Mouse (Mus musculus): ENCODE results near the gene BC048507. TPM values are rescaled to one million over a fixed set of nuclear protein-coding genes. Genes with fewer than 3 reads are reported as not detected.
A peak's percentile ranks its signal among the peaks of the same experiment; 100 is the strongest.
"Not testable (repeated sequence)": the region's sequence is repeated elsewhere in the genome, so short reads cannot be mapped to it uniquely, and the experiment has no call there.

The BC048507 gene
- not detected in 2 replicates for polyA plus RNA-seq (2015; fragmentation: Nextera tagmentation; extraction: Ambion mirVana)

GRCm38 (mm10) chr13:67863026-67863425, at the start of gene BC048507:
Gene BC048507 (plus strand): TSS chr13:67863326.
- WGBS, result 78% methylated on average over 11 of the region's 11 CpGs

DNA sequence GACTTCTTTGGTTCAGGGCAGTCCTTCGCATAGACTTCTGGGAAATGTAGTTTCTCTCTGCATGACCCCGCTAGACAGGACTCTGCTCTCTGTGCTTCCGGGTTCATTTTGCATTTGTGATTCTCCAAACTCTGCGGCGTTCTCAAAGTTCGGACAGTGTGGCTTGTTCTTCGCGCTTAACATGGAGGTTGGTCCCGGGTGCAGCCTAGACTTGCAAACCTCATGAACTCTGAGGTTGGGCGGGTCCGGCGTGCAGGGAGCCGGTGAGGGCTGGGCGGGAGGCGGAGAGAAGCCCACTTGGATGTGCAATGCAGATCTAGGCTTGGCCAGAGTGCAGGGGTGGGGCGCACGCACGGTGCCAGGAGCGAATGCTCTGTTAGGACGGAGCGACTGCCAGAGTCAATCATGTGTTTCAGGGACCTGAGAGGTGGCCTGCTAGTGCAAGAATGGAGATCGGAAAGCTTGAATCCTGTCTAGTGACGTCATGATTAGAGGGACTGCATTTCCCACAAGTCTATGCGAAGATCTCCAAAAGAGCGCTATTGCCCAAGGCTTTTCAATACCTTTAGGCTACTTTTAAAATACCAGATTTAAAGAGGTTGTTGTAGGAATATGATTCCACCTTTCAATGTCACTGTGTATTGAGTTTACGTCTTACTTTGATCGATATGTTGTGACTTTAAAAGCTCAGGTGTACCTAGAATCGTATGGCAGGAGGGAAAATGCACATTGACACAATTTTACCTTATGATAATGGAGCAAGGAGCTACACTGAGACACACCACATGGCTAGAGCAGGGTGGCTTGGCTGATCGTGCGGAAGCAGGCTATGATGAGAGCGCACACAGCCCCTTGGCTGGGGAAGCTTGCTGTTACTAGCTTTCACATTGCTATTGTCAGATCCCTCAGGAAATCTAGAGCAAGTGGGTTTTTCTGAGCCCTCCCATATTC, 49.1 kb upstream of the BC048507 start, which contains the start of gene Zfp273:
TSS of gene Zfp273 (plus strand) at position 31 of the 951 bp plus-strand sequence.
- peak; percentile 98 for ATAC-seq
- 3% methylated on average over 31 of the region's 31 CpGs for WGBS
- Histone ChIP-seq H3K4me3 (replicated peaks) (peak within 1 kb of the TSS; percentile 85), H3K9ac (peak within 1 kb of the TSS; percentile 70), H3K4me2 (replicated peaks) (peak within 1 kb of the TSS; percentile 72), H3K36me3 (0 out of 2 replicates have a peak, but pooled peaks cover 4% of the 10 kb centered on the region), H3K27me3 (replicated peaks) (no peaks in the 10 kb centered on the region), H3K4me1 (replicated peaks) (no peaks in the 10 kb centered on the region), H3K9me3 (no peaks in the 10 kb centered on the region), H3K27ac (peak within 1 kb of the TSS; percentile 92)

More at GRCm38 (mm10) chr13:67863026-67863425, at the start of gene BC048507:
- Histone ChIP-seq H3K27me3 (replicated peaks) (no peaks in the 10 kb centered on the region), H3K4me1 (replicated peaks) (no peaks in the 10 kb centered on the region), H3K27ac (no peak within 1 kb of the TSS), H3K36me3 (no peaks in the 10 kb centered on the region), H3K4me2 (replicated peaks) (no peak within 1 kb of the TSS), H3K4me3 (replicated peaks) (no peak within 1 kb of the TSS), H3K9me3 (no peaks in the 10 kb centered on the region), H3K9ac (no peak within 1 kb of the TSS)
- ATAC-seq, result no peak

- 0 out of 2 replicates have a peak, but pooled peaks cover 4% of the 10 kb centered on the region for H3K36me3 ChIP-seq
- H3K27ac ChIP-seq, result no peak overlapping the region
- no peak for ATAC-seq
- no peak overlapping the region for H3K4me2 ChIP-seq (replicated peaks)
- H3K9me3 ChIP-seq, result no peaks in the 10 kb centered on the region
- no peaks in the 10 kb centered on the region for H3K4me1 ChIP-seq (replicated peaks)
- H3K27me3 ChIP-seq (replicated peaks), result no peaks in the 10 kb centered on the region
- WGBS, result 65% methylated on average over 1 of the region's 1 CpGs
- H3K4me3 ChIP-seq (replicated peaks), result no peak overlapping the region
- no peak overlapping the region for H3K9ac ChIP-seq
These were observed 44.5 kb upstream of the BC048507 start for GRCm38 (mm10) chr13:67818636-67819035.

- no peaks in the 10 kb centered on the region for H3K27me3 ChIP-seq (replicated peaks)
- H3K27ac ChIP-seq, result no peak within 1 kb of the TSS
- peak within 1 kb of the TSS; percentile 51 for H3K4me3 ChIP-seq (replicated peaks)
- WGBS, result 2% methylated on average over 14 of the region's 14 CpGs
- no peaks in the 10 kb centered on the region for H3K4me1 ChIP-seq (replicated peaks)
- peak within 1 kb of the TSS; percentile 44; the same call in 1 of the 2 replicates for H3K9ac ChIP-seq
- no peaks in the 10 kb centered on the region for H3K9me3 ChIP-seq
- ATAC-seq, result peak; percentile 88
- H3K4me2 ChIP-seq (replicated peaks), result peak within 1 kb of the TSS; percentile 71
- no peaks in the 10 kb centered on the region for H3K36me3 ChIP-seq
These were observed 32.2 kb upstream of the BC048507 start, which contains the start of gene Gm10037 for GRCm38 (mm10) chr13:67830911-67831336. Gene Gm10037 (plus strand): TSS chr13:67831106.

- H3K9ac ChIP-seq; H3K4me3 ChIP-seq (replicated peaks); ATAC-seq; H3K4me1 ChIP-seq (replicated peaks); H3K27me3 ChIP-seq (replicated peaks); H3K27ac ChIP-seq; H3K9me3 ChIP-seq; H3K4me2 ChIP-seq (replicated peaks); H3K36me3 ChIP-seq: not testable (repeated sequence)
These were observed 30.0 kb upstream of the BC048507 start for GRCm38 (mm10) chr13:67833137-67833536.

GRCm38 (mm10) chr13:67843775-67844118, 19.4 kb upstream of the BC048507 start:
- ATAC-seq, result no peak; the same call in 1 of the 2 replicates
- 34% methylated on average over 6 of the region's 6 CpGs for WGBS
- Histone ChIP-seq H3K9me3 (no peaks in the 10 kb centered on the region), H3K4me2 (replicated peaks) (peak overlapping the region; percentile 51), H3K27me3 (replicated peaks) (no peaks in the 10 kb centered on the region), H3K9ac (peak overlapping the region; percentile 36), H3K27ac (no peak overlapping the region), H3K4me1 (replicated peaks) (0 out of 2 replicates have a peak, but pooled peaks cover 3% of the 10 kb centered on the region), H3K4me3 (replicated peaks) (peak overlapping the region; percentile 29), H3K36me3 (no peaks in the 10 kb centered on the region)

- Histone ChIP-seq H3K9ac (peak overlapping the region; percentile 36), H3K9me3 (no peaks in the 10 kb centered on the region), H3K36me3 (no peaks in the 10 kb centered on the region), H3K27me3 (replicated peaks) (no peaks in the 10 kb centered on the region), H3K27ac (no peak overlapping the region), H3K4me1 (replicated peaks) (0 out of 2 replicates have a peak, but pooled peaks cover 3% of the 10 kb centered on the region), H3K4me3 (replicated peaks) (peak overlapping the region; percentile 29), H3K4me2 (replicated peaks) (peak overlapping the region; percentile 51)
- WGBS, result under 1% methylated on average over 14 of the region's 19 CpGs
- ATAC-seq, result peak; percentile 76
These were observed 18.8 kb upstream of the BC048507 start for GRCm38 (mm10) chr13:67844119-67844852.

GRCm38 (mm10) chr13:67844853-67845194, 18.3 kb upstream of the BC048507 start:
- no peaks in the 10 kb centered on the region for H3K36me3 ChIP-seq
- peak overlapping the region; percentile 29 for H3K4me3 ChIP-seq (replicated peaks)
- peak overlapping the region; percentile 51 for H3K4me2 ChIP-seq (replicated peaks)
- ATAC-seq, result peak; percentile 58; the same call in 1 of the 2 replicates
- H3K4me1 ChIP-seq (replicated peaks), result 0 out of 2 replicates have a peak, but pooled peaks cover 3% of the 10 kb centered on the region
- no peak overlapping the region for H3K9ac ChIP-seq
- whole genome bisulfite sequencing, result 27% methylated on average over 8 of the region's 8 CpGs
- no peaks in the 10 kb centered on the region for H3K9me3 ChIP-seq
- H3K27ac ChIP-seq, result no peak overlapping the region
- H3K27me3 ChIP-seq (replicated peaks), result no peaks in the 10 kb centered on the region

GRCm38 (mm10) chr13:67850361-67850760, 12.8 kb upstream of the BC048507 start:
- no peak for ATAC-seq
- no peak overlapping the region for H3K27ac ChIP-seq
- 72% methylated on average over 3 of the region's 3 CpGs for WGBS
- H3K9ac ChIP-seq, result no peak overlapping the region
- no peaks in the 10 kb centered on the region for H3K36me3 ChIP-seq
- no peaks in the 10 kb centered on the region for H3K27me3 ChIP-seq (replicated peaks)
- no peak overlapping the region for H3K4me2 ChIP-seq (replicated peaks)
- no peaks in the 10 kb centered on the region for H3K9me3 ChIP-seq
- no peak overlapping the region for H3K4me3 ChIP-seq (replicated peaks)
- no peaks in the 10 kb centered on the region for H3K4me1 ChIP-seq (replicated peaks)

DNA sequence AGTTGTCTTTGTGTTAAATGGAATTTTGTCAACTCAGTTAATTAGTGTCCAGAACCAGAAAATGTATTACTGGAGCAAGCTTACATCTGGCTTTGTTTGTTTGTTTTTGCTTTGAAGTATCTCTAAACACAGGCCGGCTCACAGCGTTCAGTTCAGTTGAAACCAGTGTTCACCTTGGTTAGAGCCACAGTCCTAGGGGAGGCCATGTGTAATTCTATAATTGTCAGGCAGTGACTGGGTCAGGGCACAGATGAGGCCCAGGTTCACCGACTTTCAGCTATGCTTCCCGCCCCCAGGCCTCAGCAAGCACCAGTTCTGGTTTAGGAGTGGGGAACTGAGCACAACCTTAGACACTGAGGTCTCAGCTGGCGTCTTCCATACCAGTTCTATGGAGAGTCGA, 10.0 kb upstream of the BC048507 start:
- H3K36me3 ChIP-seq, result no peaks in the 10 kb centered on the region
- no peaks in the 10 kb centered on the region for H3K4me1 ChIP-seq (replicated peaks)
- no peak for ATAC-seq
- 67% methylated on average over 6 of the region's 6 CpGs for WGBS
- no peak overlapping the region for H3K4me2 ChIP-seq (replicated peaks)
- no peak overlapping the region for H3K27ac ChIP-seq
- no peaks in the 10 kb centered on the region for H3K27me3 ChIP-seq (replicated peaks)
- H3K4me3 ChIP-seq (replicated peaks), result no peak overlapping the region
- no peak overlapping the region for H3K9ac ChIP-seq
- H3K9me3 ChIP-seq, result no peaks in the 10 kb centered on the region

DNA sequence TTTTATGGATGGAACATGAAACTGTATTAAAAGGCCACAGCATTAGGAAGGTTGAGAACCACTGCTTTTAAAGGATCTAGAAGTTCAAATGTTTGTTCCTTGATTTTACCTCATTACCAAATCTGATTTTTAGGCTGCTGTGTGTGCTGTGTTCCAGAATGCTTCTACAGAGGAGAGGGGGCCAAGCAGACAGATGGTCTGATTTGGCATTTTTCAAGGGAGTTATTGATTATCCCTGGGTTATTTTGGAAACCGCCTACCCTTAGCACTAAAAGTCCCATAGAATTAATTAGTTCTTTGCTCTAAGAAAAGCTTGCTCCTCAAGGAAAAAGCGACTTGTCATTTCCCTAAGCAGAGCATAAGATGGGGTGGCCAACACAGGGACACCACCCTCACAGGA, 9.1 kb upstream of the BC048507 start:
- no peaks in the 10 kb centered on the region for H3K9me3 ChIP-seq
- no peaks in the 10 kb centered on the region for H3K36me3 ChIP-seq
- 90% methylated on average over 2 of the region's 2 CpGs for WGBS

DNA sequence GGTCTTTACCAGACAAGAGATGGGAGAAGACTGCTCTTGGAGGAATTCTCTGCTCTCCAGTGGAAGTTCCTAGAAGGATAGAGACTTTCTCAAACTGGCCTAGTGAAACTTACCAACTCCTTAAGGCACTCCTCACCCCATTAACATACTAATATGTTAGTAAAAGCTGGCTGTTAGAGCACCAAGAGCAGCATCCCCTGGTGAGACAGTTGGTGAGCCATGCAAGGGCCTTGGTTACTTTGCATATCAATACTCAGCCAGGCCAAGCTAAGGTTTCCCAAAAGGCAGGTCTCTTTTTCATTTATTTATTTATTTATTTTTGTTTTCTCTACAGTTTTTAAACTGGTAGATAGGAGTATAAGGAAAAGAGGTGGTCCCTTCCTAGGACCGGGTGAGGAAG, 5.8 kb upstream of the BC048507 start:
- 15% methylated on average over 1 of the region's 1 CpGs for WGBS

More for the DNA sequence above, 9.1 kb upstream of the BC048507 start:
- H3K4me1 ChIP-seq (replicated peaks), result no peaks in the 10 kb centered on the region
- H3K4me3 ChIP-seq (replicated peaks), result no peak overlapping the region
- no peak overlapping the region for H3K4me2 ChIP-seq (replicated peaks)
- no peak overlapping the region for H3K27ac ChIP-seq
- ATAC-seq, result no peak
- no peaks in the 10 kb centered on the region for H3K27me3 ChIP-seq (replicated peaks)
- H3K9ac ChIP-seq, result no peak overlapping the region

More for the DNA sequence above, 5.8 kb upstream of the BC048507 start:
- ATAC-seq, result no peak
- Histone ChIP-seq H3K4me3 (replicated peaks) (no peak overlapping the region), H3K9ac (no peak overlapping the region), H3K4me2 (replicated peaks) (no peak overlapping the region), H3K27ac (no peak overlapping the region), H3K27me3 (replicated peaks) (no peaks in the 10 kb centered on the region), H3K4me1 (replicated peaks) (no peaks in the 10 kb centered on the region), H3K36me3 (no peaks in the 10 kb centered on the region), H3K9me3 (no peaks in the 10 kb centered on the region)
